Mouse (Mus musculus): ENCODE data around the gene Mfap4. TPM values are rescaled to one million over a fixed set of nuclear protein-coding genes. Genes with fewer than 3 reads are reported as not detected.
A peak's percentile ranks its signal among the peaks of the same experiment; 100 is the strongest.

The Mfap4 gene
- 1,042 and 1,148 TPM in 2 replicates for polyA plus RNA-seq (2015; fragmentation: Nextera tagmentation; extraction: Ambion mirVana)

DNA sequence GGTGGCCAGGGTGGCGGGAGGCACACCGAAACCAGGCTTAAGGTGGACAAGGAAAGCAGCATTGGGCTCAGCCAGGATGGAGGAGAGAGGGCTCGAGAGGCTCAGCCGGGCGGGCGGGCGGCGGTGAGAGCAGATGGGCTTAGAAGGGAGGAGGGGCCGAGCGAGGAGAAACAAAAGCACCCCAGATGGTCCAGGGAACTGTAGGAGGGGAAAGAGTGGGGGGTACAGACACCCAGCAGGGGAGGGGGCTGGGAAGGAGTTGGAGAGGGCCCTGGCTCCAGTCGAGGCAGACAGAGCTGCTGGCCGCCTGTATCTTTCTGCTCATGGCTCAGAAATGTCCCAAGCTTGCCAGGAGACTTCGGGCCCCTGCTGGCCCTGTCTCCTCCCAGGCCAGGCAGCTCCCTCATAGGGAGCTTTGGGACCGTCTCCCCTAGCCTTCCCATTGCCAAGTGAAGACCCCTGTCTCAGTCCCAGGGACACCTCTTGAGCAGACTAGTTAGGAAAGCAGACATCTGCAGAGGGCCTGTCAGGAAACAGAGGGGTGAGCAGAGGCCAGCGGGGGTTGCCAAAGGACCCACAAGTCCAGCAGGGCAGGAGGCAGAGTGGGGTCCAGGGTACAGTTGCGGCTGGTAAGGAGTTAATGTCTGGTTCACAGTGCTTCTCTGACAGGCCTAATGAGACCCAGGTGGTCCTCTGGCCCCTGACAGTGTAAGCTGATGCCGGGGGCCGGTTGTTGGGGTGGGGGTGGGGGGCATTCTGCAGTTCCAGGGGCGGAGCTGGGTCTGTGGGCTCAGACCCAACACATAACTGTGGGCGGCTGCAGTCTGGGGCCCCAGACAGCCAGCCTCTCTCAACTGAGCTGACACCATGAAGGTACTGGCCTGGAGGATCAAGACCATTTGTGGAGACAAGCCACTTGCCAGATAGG is at the start of gene Mfap4:
Gene Mfap4, plus strand, starts transcription at position 819 of the 928 bp plus-strand sequence.
- Histone ChIP-seq H3K36me3 (peaks cover 23% of the 10 kb centered on the region), H3K27me3 (no peaks in the 10 kb centered on the region), H3K4me1 (peaks cover 45% of the 10 kb centered on the region), H3K9me3 (no peaks in the 10 kb centered on the region), H3K4me3 (peak within 1 kb of the TSS; percentile 50), H3K4me2 (peak within 1 kb of the TSS; percentile 53), H3K9ac (peak within 1 kb of the TSS; percentile 64), H3K27ac (peak within 1 kb of the TSS; percentile 97)
- 12% methylated on average over 20 of the region's 20 CpGs for WGBS
- peak; percentile 85 for ATAC-seq (ENCODE audit: borderline replicate concordance, extremely low read depth, low FRiP score, low TSS enrichment)

DNA sequence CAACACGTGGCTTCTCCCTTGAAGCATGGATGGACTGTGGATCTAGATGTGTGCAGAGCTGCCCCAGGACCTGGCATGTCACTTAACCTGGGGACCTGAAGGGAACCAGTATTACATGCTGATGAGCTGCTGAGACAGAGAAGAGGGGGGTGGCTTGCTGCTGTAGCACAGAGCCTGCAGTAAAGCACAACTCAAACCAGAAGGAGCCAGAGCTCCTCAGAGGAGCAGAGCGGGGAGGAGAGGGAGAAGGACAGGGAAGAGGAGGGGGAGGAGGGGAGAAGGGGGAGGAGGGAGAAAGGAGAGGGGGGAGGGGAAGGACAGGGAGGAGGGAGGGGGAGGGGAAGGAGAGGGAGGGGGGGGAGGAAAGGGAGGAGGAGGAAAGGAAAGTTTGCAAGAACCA is 48.9 kb upstream of the Mfap4 start:
- ATAC-seq (ENCODE audit: borderline replicate concordance, extremely low read depth, low FRiP score, low TSS enrichment): no peak

DNA sequence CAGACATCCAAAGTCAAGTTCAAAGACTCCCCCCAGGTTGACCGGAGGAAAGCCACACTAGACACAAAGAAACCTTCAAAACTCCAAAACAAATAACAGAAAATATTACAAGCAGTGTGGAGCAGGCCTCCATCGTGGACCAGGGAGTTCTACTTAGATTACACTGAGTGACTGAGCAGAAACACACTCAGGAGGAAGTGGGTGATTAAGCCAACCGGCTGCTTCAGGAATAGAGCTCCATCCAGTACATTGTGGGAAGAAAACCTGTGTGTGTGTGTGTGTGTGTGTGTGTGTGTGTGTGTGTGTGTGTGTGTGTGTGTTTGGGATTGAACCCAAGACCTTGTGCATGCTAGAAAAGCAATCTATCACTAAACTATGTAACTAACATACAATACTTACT is 46.1 kb upstream of the Mfap4 start:
- no peaks in the 10 kb centered on the region for H3K27me3 ChIP-seq
- no peak for ATAC-seq (ENCODE audit: borderline replicate concordance, extremely low read depth, low FRiP score, low TSS enrichment)
- 56% methylated on average over 3 of the region's 3 CpGs for WGBS
- no peaks in the 10 kb centered on the region for H3K9me3 ChIP-seq
- no peak overlapping the region for H3K27ac ChIP-seq
- no peak overlapping the region for H3K4me3 ChIP-seq
- H3K9ac ChIP-seq: no peak overlapping the region
- H3K4me1 ChIP-seq: 0 out of 2 replicates have a peak, but pooled peaks cover 3% of the 10 kb centered on the region
- H3K36me3 ChIP-seq: no peaks in the 10 kb centered on the region
- no peak overlapping the region for H3K4me2 ChIP-seq

More for the DNA sequence above, 48.9 kb upstream of the Mfap4 start:
- Histone ChIP-seq H3K36me3 (no peaks in the 10 kb centered on the region), H3K4me3 (no peak overlapping the region), H3K9ac (no peak overlapping the region), H3K27ac (no peak overlapping the region), H3K4me2 (no peak overlapping the region), H3K27me3 (no peaks in the 10 kb centered on the region), H3K4me1 (0 out of 2 replicates have a peak, but pooled peaks cover 3% of the 10 kb centered on the region), H3K9me3 (no peaks in the 10 kb centered on the region)
- 42% methylated on average over 2 of the region's 2 CpGs for WGBS

DNA sequence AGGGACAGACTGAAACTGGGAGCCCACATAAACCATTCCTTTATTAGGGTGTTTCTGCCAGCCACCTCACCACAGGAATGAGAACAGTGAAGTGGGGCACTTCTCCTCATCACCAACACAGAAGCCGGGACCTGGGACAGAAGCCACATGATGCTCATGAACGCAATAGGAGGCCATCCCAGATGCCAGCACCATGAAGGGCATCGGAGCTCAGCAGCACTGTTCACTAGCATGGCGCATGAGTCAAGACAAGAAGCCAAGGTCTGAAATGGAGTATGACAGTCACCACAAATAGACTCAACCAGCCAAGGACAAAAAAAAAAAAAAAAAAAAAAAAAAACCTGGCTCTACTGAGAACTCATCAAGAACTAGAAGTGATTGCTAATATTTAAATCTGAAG is 44.8 kb upstream of the Mfap4 start:
- Histone ChIP-seq H3K4me2 (no peak overlapping the region), H3K27ac (no peak overlapping the region), H3K27me3 (no peaks in the 10 kb centered on the region), H3K9me3 (no peaks in the 10 kb centered on the region), H3K36me3 (no peaks in the 10 kb centered on the region), H3K4me3 (no peak overlapping the region), H3K9ac (no peak overlapping the region), H3K4me1 (0 out of 2 replicates have a peak, but pooled peaks cover 3% of the 10 kb centered on the region)
- 93% methylated on average over 4 of the region's 4 CpGs for WGBS
- no peak for ATAC-seq (ENCODE audit: borderline replicate concordance, extremely low read depth, low FRiP score, low TSS enrichment)

DNA sequence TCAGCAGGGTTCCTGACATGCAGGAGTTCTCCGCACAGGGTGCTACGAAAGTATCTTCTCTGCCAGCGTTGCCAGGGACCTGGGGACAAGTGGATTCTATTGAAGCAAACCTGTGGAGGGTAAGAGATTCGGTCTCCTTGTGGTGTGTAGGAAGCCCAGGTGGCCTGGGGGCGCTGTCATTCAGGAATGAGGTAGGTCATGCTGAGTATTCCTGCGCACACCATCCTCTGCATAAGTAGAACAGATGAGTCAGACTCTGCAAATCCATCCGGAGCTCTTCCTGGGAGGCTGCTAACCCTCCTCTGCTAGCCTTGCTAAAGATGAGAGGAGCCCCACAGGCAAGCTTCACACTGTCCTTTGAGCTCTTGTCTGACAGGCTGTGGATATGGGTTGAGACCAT is 43.6 kb upstream of the Mfap4 start:
- H3K9me3 ChIP-seq: no peaks in the 10 kb centered on the region
- H3K4me2 ChIP-seq: no peak overlapping the region
- H3K27ac ChIP-seq: no peak overlapping the region
- no peaks in the 10 kb centered on the region for H3K27me3 ChIP-seq
- ATAC-seq (ENCODE audit: borderline replicate concordance, extremely low read depth, low FRiP score, low TSS enrichment): no peak
- 80% methylated on average over 7 of the region's 7 CpGs for WGBS
- no peak overlapping the region for H3K9ac ChIP-seq
- no peak overlapping the region for H3K4me3 ChIP-seq
- 0 out of 2 replicates have a peak, but pooled peaks cover 3% of the 10 kb centered on the region for H3K4me1 ChIP-seq
- no peaks in the 10 kb centered on the region for H3K36me3 ChIP-seq

DNA sequence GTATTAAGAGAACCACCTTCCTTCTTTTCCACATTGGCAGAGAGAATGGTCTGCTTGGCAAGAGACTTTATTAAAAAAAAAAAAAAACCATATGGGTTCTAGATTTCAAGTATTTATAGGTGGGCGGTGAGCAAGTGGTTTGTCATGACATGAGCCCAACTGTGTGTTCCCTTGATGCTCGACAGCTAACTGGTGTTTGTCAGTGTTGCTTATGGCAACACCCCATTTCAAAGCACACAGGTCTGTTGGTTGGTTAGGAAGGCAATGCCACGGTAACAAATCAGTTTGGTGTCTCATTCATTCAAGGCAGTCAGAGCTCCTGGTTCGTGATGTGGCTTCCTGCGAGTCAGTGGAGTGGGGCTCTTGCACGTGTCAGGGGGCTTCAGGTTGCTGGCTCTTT is 41.4 kb upstream of the Mfap4 start:
- no peak overlapping the region for H3K9ac ChIP-seq
- ATAC-seq (ENCODE audit: borderline replicate concordance, extremely low read depth, low FRiP score, low TSS enrichment): no peak
- no peaks in the 10 kb centered on the region for H3K36me3 ChIP-seq
- no peak overlapping the region for H3K4me2 ChIP-seq
- no peaks in the 10 kb centered on the region for H3K27me3 ChIP-seq
- H3K4me3 ChIP-seq: no peak overlapping the region
- H3K4me1 ChIP-seq: peaks cover 10% of the 10 kb centered on the region
- no peaks in the 10 kb centered on the region for H3K9me3 ChIP-seq
- no peak overlapping the region for H3K27ac ChIP-seq
- WGBS: 85% methylated on average over 6 of the region's 6 CpGs

DNA sequence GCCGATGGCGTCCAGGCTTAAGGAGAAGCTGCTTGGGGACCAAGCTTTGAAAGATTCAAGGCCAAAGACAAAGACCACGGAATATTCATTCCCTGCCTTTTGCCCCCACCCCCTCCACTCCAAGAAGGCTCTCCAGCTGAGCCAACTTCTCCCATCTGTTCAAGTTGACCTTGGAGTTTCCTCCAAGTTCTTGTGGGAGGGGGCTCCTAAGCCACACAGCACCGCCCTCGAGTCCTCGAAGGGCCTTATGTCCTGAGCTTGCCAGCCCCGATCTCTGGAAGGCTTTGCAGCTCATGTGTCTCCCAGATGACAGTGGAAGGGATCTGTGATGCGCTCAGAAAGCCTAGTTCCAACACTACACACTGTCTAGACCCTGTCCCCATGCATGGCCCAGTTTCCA is 37.9 kb upstream of the Mfap4 start:
- 82% methylated on average over 8 of the region's 8 CpGs for WGBS
- no peak for ATAC-seq (ENCODE audit: borderline replicate concordance, extremely low read depth, low FRiP score, low TSS enrichment)
- no peak overlapping the region for H3K4me2 ChIP-seq
- H3K27me3 ChIP-seq: no peaks in the 10 kb centered on the region
- H3K9ac ChIP-seq: no peak overlapping the region
- peaks cover 30% of the 10 kb centered on the region for H3K4me1 ChIP-seq
- H3K27ac ChIP-seq: no peak overlapping the region
- H3K9me3 ChIP-seq: no peaks in the 10 kb centered on the region
- no peaks in the 10 kb centered on the region for H3K36me3 ChIP-seq
- H3K4me3 ChIP-seq: no peak overlapping the region

DNA sequence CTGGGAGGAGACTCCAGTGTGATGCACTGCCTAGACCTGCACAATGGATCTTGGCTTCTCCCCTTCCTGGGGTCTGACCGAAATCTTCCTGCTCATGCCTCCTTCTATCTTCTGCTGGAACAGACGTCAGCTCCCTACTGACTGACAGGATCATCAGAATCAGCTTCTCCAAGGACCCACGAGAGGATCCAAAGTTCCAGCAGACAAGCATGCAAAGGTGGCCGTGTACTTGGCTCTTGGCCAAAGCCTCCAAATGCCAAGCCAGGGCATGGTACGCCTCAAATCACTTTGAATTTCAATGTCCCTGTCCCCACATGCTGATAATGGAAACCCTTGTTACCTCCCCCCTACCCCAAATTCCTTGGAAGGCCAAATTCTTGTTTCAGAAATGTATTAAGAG is 37.2 kb upstream of the Mfap4 start:
- no peak for ATAC-seq (ENCODE audit: borderline replicate concordance, extremely low read depth, low FRiP score, low TSS enrichment)
- WGBS: 50% methylated on average over 5 of the region's 5 CpGs
- no peak overlapping the region for H3K4me2 ChIP-seq
- H3K27ac ChIP-seq: peak overlapping the region; percentile 38; the same call in 1 of the 2 replicates
- no peaks in the 10 kb centered on the region for H3K27me3 ChIP-seq
- no peak overlapping the region for H3K9ac ChIP-seq
- no peak overlapping the region for H3K4me3 ChIP-seq
- no peaks in the 10 kb centered on the region for H3K36me3 ChIP-seq
- no peaks in the 10 kb centered on the region for H3K9me3 ChIP-seq
- peaks cover 30% of the 10 kb centered on the region for H3K4me1 ChIP-seq

DNA sequence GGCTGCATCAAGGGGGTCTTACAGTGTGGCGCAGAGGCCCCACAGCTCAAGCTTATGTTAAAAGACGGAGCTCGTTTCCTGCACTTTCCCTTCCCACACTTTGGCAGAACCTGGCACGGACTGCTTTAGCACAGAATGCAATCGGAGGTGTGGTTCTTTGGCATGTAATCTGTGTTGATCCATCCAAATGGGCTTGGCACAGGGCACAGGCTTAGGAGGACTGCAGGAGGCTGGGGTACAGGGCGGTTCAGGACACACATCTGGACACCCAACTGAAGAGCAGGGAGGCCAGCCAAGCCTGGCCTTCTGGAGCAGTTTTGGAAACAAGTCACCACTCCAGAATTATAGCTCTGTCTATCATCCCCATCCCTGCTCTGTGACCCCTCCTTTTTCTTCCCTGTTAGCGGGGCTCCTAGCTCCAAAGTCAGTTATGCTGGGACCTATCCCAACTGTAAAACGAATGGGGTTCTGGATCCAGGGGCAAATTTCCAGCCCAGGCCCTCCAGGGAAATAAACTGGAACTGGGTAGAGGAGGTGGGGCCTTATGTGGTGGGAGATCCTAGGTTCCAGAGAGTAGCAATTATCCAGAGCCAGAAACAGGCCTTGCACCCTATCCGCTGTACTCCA is 36.5 kb upstream of the Mfap4 start:
- peak; percentile 25; the same call in 1 of the 2 replicates for ATAC-seq (ENCODE audit: borderline replicate concordance, extremely low read depth, low FRiP score, low TSS enrichment)
- WGBS: 59% methylated on average over 9 of the region's 9 CpGs
- Histone ChIP-seq H3K9ac (no peak overlapping the region), H3K27ac (peak overlapping the region; percentile 38), H3K4me2 (no peak overlapping the region), H3K4me1 (peaks cover 34% of the 10 kb centered on the region), H3K27me3 (0 out of 2 replicates have a peak, but pooled peaks cover 2% of the 10 kb centered on the region), H3K9me3 (no peaks in the 10 kb centered on the region), H3K4me3 (no peak overlapping the region), H3K36me3 (no peaks in the 10 kb centered on the region)

DNA sequence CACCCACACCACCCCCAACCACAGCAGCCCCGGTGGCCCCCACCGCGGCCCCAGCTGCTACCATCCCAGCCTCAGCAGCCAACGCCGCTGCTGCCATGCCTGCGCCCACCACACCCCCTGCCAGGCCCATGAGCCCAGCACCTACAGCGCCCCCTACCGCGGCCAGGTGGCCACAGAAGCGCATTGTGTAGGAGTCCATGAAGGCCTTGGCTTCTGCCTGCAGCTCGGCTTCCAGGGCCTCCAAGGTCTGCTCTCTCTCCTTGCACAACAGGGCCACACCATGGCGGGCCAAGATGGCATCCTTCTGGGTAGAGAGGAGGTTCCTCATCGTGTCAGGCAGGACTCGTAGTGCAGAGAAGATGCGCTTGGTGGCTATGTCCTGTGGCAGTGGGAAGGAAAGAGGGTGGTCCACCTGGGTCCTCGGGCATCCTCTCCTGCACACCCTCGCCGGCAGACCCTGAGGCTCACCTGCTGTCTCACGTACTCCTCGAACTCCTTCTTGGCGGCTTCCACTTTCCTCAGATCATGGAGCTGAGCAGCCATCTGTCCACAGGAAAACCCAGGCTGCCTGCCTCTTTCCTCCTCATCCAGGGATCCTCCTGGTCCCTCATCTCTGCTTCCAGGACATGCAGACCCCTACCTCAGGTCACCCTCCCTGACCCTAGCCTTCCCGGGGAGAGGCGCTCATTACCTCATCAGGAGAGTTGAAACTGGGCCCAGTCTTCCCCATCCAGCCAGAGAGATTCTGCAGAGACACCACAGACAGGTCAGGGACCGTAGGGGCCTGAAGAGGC is 35.5 kb upstream of the Mfap4 start:
- WGBS: 76% methylated on average over 24 of the region's 24 CpGs
- ATAC-seq (ENCODE audit: borderline replicate concordance, extremely low read depth, low FRiP score, low TSS enrichment): no peak
- Histone ChIP-seq H3K27ac (peak overlapping the region; percentile 38; the same call in 1 of the 2 replicates), H3K4me3 (no peak overlapping the region), H3K4me2 (no peak overlapping the region), H3K27me3 (0 out of 2 replicates have a peak, but pooled peaks cover 3% of the 10 kb centered on the region), H3K36me3 (no peaks in the 10 kb centered on the region), H3K9me3 (no peaks in the 10 kb centered on the region), H3K4me1 (peaks cover 38% of the 10 kb centered on the region), H3K9ac (no peak overlapping the region)

DNA sequence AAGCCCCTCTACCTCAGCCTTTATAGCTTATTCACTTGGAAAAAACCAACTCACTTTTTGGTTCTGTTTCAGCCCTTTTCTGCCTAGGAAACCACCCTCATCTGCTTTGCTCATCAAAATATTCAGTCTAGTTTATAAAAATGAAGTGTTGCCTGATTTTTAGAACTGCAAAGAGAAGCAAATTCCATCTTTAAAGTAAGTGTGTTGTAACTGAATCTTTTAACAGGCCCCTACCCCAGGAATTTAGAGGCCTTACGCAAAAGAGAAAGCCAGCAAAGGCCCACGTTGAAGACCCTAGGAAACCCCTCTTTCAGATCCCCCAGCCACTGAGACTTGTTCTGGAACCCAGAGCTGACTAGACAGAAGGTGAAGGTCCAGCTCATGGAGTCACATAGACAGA is 21.2 kb upstream of the Mfap4 start:
- WGBS: 27% methylated on average over 2 of the region's 2 CpGs
- ATAC-seq (ENCODE audit: borderline replicate concordance, extremely low read depth, low FRiP score, low TSS enrichment): peak; percentile 19; the same call in 1 of the 2 replicates

More for the DNA sequence above, 21.2 kb upstream of the Mfap4 start:
- H3K4me2 ChIP-seq: no peak overlapping the region
- no peaks in the 10 kb centered on the region for H3K36me3 ChIP-seq
- H3K9ac ChIP-seq: no peak overlapping the region
- peak overlapping the region; percentile 92 for H3K27ac ChIP-seq
- H3K27me3 ChIP-seq: no peaks in the 10 kb centered on the region
- no peaks in the 10 kb centered on the region for H3K9me3 ChIP-seq
- H3K4me3 ChIP-seq: no peak overlapping the region
- peaks cover 34% of the 10 kb centered on the region for H3K4me1 ChIP-seq
